Mouse (Mus musculus) midbrain, embryonic 11.5 days (tissue): Measurements from ENCODE around the gene Pkdcc. TPM values are rescaled to one million over a fixed set of nuclear protein-coding genes. Genes with fewer than 3 reads are reported as not detected.

Experiments used
- polyA plus RNA-seq: library from polyadenylated mRNA; unstranded; fragments of >200 nt; fragmentation: Nextera tagmentation; extraction: Ambion mirVana; gene quantifications from 2 replicates; pipeline ENCODE4 v1.2.1, GENCODE M21; 2014

The Pkdcc gene
- polyA plus RNA-seq, 1 experiment from 2014 or later: 5.0 TPM

Other genes starting within 250 kb of the Pkdcc start
- 40.5 and 41.2 TPM in 2 replicates for gene Eml4, start 135.6 kb downstream of the Pkdcc start, polyA plus RNA-seq